Mouse (Mus musculus) megakaryocyte, embryonic 14.5 days (primary cell): ENCODE measurements around the gene Myl6b.

ENCODE experiments used
- FLI1 ChIP-seq: IDR thresholded peaks from 2 replicates; pipeline ENCODE4 v1.6.1; 2012; ENCODE audit warnings: low read length, inconsistent platforms, mixed read lengths
- GATA1 ChIP-seq: IDR thresholded peaks from 3 replicates; pipeline ENCODE4 v1.6.1; 2012; ENCODE audit warnings: mixed read lengths, low read length, inconsistent platforms, borderline replicate concordance

DNA sequence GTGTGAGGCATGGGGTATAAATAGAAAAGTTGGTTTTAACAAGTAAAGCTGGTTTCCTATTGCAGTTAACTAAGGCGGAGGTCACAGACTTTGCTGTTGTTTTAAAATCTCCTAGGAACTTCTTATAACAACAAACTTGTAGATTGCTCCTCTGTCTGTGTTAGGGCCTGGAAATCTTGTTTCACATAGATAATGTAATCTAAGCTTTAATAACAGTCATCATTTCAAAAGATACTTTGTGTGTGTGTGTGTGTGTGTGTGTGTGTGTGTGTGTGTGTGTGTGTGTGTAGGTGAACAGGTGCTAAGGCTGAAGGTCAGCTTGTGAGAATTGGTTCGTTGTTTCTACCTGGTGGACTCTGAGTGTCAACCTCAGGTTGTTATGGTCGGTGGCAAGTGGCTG, 5.5 kb upstream of the Myl6b start:
- TF ChIP-seq GATA1, result no peak
- TF ChIP-seq FLI1, result no peak
